Mouse (Mus musculus) retina, postnatal 7 days (tissue): Measurements from ENCODE around the gene Cers6.

Experiments used
- DNase-seq: peaks from one replicate; pipeline ENCODE4 v3.0.0-alpha.2; 2012; ENCODE audit warnings: low read depth, low spot score

The Cers6 gene

DNA sequence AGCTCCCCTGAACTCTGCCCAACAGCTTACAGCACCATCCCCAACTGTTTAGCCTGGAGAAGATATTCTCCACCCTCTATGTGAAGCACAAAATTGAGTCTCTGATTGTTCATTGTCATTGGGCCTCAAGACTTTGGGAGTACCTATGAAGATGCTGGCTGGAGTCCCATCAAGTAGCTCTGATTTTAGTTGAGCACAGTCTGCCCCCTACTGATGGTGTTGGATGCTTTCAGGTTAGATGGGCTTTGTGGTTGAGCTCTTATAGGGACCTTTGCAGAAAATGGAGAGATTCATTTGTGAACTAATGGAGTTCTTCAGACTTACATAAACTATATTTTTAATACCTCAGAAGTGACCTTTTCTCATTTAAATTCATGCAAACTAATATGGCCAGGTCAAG is 200.1 kb downstream of the Cers6 start:
- DNase-seq = no peak

DNA sequence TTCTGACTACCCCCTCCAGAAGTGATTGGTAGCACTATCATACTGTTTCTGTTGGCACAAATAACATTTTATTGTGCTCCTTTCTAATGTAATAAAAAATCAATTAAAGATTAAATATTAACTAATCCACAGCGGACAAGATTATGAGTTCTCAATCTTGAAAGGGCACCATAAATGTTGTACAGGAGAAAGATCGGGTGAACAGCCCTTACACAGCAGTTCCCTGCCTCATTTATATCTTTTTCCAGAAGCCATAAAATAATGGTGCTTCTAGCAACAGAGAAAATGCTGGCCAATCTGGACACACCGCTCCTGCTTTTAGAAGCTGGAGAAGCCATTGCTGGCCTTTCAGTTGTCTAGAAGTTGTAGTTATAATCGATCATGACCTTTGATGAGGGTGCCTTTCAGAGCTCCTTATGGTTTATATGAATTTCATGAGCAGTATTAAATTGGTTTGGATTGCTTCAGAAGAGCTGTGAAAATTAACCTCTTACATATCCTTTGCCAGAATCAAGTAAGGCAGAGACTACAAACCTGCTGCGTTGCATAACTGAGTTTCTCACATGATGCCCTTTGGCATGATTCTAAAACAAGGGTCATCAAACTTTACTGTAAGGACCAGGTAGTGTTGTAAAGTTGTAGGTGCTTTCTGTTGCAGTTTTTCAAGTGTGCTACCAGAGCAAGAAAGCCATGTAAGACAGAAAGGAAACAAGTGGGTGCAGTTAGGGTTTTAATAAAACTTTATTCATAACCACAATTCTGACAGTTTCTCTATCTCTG is 200.9 kb downstream of the Cers6 start:
- no peak for DNase-seq

DNA sequence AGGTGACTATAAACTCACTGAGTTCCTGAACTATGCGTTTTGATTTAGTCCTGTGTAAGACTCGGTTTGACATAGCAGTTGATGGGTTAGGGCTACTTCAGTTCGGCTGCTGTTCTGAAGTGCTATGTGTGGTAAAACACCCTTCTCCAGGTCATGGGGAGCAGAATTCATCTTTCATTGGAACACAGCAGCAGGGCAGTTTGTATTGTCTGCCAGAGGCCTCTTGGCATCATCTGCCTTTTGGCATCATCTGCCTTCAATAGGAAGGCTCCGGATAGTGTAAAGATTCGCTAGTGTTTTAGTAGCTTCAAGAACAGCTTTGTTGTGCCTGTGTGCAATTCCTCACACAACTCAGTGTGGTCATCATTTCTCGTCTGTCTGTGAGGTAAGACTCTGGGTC is 203.5 kb downstream of the Cers6 start:
- DNase-seq = no peak

DNA sequence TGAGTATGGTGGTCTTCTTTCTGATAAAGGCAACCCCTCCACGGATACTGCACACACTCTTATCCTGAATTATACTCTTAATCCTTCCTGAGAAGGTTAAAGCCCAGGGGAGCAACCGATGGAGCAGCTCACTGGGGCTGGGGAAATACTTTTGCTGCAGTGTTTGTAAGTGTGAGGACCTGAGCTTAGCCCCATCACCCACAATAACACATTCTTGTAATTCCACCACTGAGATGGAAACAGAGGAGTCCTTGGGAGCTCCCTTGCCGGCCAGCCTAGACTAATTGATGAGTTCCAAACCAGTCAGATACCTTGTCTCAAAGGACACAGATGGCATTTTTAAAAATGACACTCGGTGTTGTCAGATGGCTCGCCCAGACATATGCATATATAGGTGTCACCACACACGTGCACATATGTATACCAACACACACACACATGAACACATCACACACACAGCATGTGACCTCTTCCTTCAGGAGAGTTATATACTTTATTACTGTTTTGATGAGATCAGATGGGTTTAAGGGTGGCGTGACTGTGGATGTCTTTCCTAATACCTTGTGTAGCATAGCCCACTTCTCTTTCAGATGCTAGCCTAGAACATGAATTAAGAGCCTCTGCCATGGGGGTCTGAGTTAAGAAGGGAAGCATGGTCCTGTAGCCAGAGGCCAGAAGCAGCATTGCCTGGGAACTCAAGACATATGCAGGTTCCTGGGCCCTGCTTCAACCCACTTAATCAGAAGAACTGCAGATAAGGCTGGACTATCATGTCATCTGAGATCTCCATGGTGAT is 210.4 kb downstream of the Cers6 start:
- no peak for DNase-seq

DNA sequence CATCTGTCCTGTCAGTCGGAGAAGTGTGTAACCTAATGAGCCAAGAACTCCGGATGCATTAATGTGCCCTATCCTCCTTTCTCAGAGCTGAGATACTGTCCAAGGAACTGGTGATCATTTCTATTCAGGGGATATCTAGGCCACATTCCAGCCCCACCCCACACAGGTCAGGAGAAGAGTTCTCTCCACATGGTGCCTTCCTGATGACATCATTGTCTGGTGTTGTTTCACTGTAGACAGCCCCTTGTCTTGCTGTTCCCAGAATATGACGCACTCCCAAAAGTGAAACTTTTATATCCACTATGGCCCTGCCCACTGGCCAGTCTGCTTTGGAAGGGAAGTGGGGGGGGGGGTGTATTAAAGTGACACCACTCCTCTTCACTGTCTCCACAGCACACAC is 215.9 kb downstream of the Cers6 start:
- no peak for DNase-seq

- no peak for DNase-seq
Measured at GRCm38 (mm10) chr2:69080760-69081159, 219.5 kb downstream of the Cers6 start.

DNA sequence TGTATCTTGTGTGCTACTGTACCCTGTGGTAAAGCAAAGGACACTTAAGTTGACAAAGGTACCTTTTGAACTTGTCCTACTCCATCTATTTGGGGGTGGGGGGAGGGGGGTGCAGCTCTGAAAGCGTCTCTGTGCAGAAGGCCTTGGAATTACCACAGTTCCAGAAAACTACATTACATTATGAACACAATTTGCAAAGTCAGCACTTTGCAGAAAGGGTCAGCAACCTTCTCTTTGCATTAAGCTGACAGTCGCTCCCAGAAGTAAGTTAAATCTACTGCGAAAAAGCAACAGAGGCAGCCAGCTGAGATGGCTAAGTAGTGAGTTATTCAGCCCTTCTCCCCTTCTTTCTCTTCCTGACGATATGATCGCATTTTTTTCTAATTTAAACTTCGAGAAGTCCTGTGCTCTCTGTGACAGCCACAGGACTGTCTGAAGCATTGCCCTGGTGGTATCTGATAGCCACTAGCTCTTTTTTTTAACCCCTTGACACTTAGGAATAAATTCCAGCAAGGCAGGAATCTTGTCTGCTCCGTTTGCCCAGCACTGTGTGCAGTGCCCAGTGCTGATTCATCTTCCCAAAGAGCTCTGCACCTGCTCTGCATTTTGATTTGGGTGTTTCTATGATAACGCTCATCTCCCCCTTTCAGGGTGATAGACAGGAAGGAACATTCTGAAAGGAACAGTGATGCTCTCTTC is 221.4 kb downstream of the Cers6 start:
- no peak for DNase-seq

GRCm38 (mm10) chr2:69083198-69083509 is 221.9 kb downstream of the Cers6 start:
- DNase-seq = no peak

DNA sequence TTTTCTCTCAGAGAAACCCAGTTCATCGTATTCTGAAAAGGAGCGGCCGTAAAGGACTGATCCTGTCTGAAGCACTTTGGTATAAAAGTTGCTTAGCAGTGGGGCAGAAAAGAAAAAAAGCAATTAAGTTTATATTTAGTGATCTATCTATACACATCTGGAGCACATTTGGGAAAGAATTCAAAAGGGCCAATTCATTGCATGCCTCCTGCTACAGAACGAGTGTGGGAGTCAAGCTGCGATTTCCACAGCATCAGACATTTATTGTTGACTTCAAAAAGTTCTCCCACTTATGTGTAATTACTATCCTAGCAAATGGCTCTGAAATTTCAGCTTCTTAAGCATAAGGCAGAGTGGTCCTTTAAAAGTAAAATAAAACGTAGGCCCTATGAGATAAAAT is 223.2 kb downstream of the Cers6 start:
- no peak for DNase-seq

- DNase-seq = no peak
Measured at GRCm38 (mm10) chr2:69086505-69087260, 225.4 kb downstream of the Cers6 start.

DNA sequence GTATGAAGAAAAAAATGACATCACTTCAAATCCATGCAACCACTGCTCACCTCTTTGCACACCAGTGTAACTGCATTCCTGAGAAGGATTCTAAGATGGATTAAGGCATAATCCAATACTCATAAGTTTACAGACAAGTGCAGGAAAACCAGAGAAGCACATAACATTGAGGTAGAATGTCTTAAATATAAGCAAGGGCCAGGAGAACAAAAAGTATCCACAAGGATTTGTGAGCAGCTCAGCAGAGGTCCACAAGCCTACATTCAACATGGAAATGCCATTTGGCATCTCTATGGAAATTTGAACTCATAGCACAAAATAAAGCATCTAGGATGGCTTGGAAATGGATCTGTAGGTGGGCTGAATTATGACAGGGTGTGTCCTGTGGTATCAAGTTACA is 234.6 kb downstream of the Cers6 start:
- no peak for DNase-seq

- no peak for DNase-seq
Measured at GRCm38 (mm10) chr2:69096821-69097220, 235.6 kb downstream of the Cers6 start.

GRCm38 (mm10) chr2:69097526-69097925 is 236.3 kb downstream of the Cers6 start:
- DNase-seq = no peak

DNA sequence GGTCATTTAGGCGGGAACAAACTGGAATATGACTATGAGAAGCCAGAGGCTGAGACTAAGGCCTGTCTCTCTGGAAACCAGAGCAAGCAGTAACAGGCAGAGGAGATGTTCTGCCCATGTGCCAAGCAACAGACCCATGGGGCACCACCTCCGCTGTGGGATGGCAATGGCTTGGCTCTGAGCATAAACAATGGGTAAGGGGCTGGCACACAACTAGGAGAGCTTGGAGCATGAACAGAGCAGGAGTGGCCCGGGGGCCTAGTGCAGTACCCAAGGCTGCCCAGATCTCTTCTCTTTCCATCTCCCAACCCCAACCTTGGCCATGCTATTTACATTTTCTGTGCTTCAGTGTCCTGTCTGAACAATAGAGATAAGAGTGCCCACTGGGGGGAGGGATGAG is 237.5 kb downstream of the Cers6 start:
- DNase-seq = no peak

DNA sequence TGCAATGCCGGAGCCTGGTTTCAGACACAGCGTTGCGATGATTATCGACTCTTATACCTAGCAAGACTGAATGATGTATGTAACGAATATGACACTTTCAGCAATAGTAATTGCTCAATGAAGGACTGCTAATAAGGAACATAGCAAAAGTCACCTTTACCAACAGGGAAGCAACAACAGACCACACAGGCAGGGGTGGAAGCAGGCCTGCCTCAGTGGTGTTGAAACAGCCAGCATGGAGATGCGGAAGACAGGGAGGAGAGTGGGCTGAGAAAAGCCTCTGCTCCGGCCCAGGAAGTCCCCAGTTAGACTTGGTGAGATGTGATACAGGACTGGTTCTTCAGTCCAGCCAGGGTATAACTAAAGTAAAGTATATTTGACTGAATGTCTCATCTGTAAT is 237.9 kb downstream of the Cers6 start:
- DNase-seq = no peak

- peak; percentile 44 for DNase-seq
Measured at GRCm38 (mm10) chr2:69100706-69101105, 239.5 kb downstream of the Cers6 start.

DNA sequence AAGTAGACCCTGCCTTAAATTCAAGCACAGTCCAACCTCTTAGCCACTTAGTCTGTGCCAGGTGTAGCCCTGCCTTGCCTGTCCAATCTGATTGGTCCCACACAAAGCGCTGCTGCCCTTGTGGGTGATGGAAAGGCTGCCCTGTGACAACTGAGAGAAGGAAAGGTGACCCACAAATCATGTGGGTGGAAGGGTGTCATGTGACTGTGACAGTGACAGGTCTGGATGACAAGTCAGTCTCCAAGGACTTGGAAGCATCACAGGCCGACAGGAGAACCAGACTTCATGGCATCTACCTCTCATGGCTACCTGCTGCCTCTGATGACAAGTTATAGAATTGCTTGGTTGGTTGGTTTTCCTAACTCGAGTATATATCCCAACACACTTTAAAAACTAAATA is 242.3 kb downstream of the Cers6 start:
- DNase-seq = no peak

- no peak for DNase-seq
Measured at GRCm38 (mm10) chr2:69104511-69105145, 243.4 kb downstream of the Cers6 start.

DNA sequence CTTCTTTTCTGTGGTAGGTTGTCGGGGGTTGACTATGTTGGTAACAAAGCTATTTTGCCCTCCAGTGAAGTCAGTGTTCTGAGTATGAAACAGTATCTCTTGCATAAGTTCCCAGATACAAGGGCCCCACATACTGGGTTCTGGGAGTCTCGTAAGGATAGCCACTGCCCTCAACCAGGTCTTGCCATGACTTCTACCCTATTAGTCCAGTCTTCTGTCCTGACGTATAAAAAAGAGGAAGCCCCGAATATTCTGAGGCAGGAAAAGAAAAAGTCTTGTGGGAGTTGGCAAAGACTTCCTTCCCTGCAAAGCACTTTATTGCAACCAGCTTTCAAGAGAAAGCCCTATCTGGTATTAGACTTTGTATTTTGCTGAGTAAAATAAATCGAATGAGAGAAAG is 248.0 kb downstream of the Cers6 start:
- no peak for DNase-seq

- DNase-seq = no peak
Measured at GRCm38 (mm10) chr2:69109710-69110109, 248.5 kb downstream of the Cers6 start.

DNA sequence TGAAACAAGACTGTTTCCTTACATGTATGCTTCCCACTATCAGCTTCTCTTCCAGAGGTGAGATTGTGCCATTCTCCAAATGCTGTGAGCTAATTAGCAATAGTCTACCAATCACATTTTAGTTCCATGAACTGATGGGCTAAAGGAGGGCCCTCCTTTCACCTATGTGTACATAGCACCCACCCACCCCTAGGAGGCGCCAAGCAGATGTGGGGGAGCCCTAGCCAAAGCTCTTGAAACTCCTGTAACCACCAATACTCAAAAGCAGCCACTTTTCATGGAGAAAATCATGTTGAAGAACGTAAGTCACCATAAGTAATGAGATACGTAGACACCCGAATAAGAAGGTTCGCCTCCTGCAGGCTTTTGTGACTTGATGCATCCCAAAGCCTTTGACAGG is 251.4 kb downstream of the Cers6 start:
- DNase-seq = no peak
